Mouse (Mus musculus) cerebellum, postnatal 14 days (tissue): ENCODE measurements at regions not wholly inside any gene's neighbourhood (a gene's known extent, or its start where the extent isn't known, plus 50 kb on each side); places are given as distances from the start of the nearest gene placed in this dataset.
"Not testable (repeated sequence)": the region's sequence is repeated elsewhere in the genome, so short reads cannot be mapped to it uniquely, and the experiment has no call there.

Experiments
- DNase-seq, 2 experiments: peaks; one replicate each; pipeline ENCODE4 v3.0.0; 2021; ENCODE audit warnings: mixed read lengths in 2 of 2

- no peak for DNase-seq
Observed at GRCm38 (mm10) chr16:29746245-29746644, 167.1 kb downstream of the Opa1 start.

GRCm38 (mm10) chr16:29749167-29749566 lies 170.0 kb downstream of the Opa1 start:
- DNase-seq: no peak

- no peak for DNase-seq
Observed at GRCm38 (mm10) chr16:29754579-29755199, 175.6 kb downstream of the Opa1 start.

GRCm38 (mm10) chr16:29758246-29758645 lies 179.1 kb downstream of the Opa1 start:
- DNase-seq: no peak

GRCm38 (mm10) chr16:29759416-29759815 lies 180.3 kb downstream of the Opa1 start:
- no peak for DNase-seq

GRCm38 (mm10) chr16:29760627-29761026 lies 181.5 kb downstream of the Opa1 start:
- no peak for DNase-seq

- no peak for DNase-seq
Observed at GRCm38 (mm10) chr16:29761779-29762277, 182.7 kb downstream of the Opa1 start.

- DNase-seq: no peak
Observed at GRCm38 (mm10) chr16:29764376-29764775, 185.2 kb downstream of the Opa1 start.

- not testable (repeated sequence) for DNase-seq
Observed at GRCm38 (mm10) chr16:29765801-29766200, 186.7 kb downstream of the Opa1 start.

- DNase-seq: no peak
Observed at GRCm38 (mm10) chr16:29771320-29771719, 192.2 kb downstream of the Opa1 start.

GRCm38 (mm10) chr16:29771728-29772608 lies 192.8 kb downstream of the Opa1 start:
- peak; percentile 41 to 55 for DNase-seq

- DNase-seq: no peak
Observed at GRCm38 (mm10) chr16:29772609-29772988, 193.5 kb downstream of the Opa1 start.

- peak; percentile 63 to 83 for DNase-seq
Observed at GRCm38 (mm10) chr16:29773056-29773455, 193.9 kb downstream of the Opa1 start.

GRCm38 (mm10) chr16:29774949-29775348 lies 195.8 kb downstream of the Opa1 start:
- no peak for DNase-seq

GRCm38 (mm10) chr16:29775879-29776278 lies 196.7 kb downstream of the Opa1 start:
- no peak for DNase-seq

- DNase-seq: peak in 1 of 2 experiments; percentile 26
Observed at GRCm38 (mm10) chr16:29782441-29782840, 203.3 kb downstream of the Opa1 start.

GRCm38 (mm10) chr16:29785114-29785513 lies 206.0 kb downstream of the Opa1 start:
- no peak for DNase-seq

GRCm38 (mm10) chr16:29786540-29786939 lies 207.4 kb downstream of the Opa1 start:
- DNase-seq: no peak

- DNase-seq: no peak
Observed at GRCm38 (mm10) chr16:29787633-29788511, 208.7 kb downstream of the Opa1 start.

- no peak for DNase-seq
Observed at GRCm38 (mm10) chr16:29790064-29790463, 210.9 kb downstream of the Opa1 start.

GRCm38 (mm10) chr16:29799250-29799649 lies 220.1 kb downstream of the Opa1 start:
- DNase-seq: peak in 1 of 2 experiments; percentile 32

GRCm38 (mm10) chr16:29799893-29800292 lies 220.8 kb downstream of the Opa1 start:
- no peak for DNase-seq

- DNase-seq: no peak
Observed at GRCm38 (mm10) chr16:29800457-29800856, 221.3 kb downstream of the Opa1 start.
